In the genomic region with DNA sequence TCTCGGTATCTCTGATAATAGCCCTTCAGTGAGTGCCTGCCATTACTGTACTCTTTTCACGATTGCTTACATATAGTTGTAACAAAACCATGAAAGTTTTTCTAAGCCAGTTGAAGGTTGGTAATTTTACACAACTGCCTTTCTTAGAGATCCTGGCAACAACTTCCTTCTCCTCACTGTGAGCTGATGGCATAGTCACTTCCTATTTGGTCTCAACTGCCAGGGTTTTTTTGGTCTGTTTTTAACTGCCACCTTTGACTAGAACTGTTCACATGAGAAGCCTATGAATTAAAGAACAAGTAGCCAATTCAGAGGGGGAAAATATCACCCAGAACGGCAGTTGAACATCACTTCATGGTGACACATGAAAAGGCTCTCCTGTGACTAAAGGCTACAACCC, we compare ENCODE assay signal across 27 mouse cellular contexts. TPM values are rescaled to one million over a fixed set of nuclear protein-coding genes. Genes with fewer than 3 reads are reported as not detected.
DNase-seq lines count a peak whose midpoint lies in the region; ATAC-seq and TF ChIP-seq lines count a peak whose summit lies in the region.
"Had no signal": no experiment of that assay in that cellular context is flagged by ENCODE, and none has a peak within 500 bp of the region (broad histone marks: within the 10 kb centered on the region; RNA-seq: fewer than 3 reads in every experiment).

No protein-coding gene starts in this region.

- ATAC-seq in hematopoietic stem cell, adult 5-6 weeks (replicated peaks in 1 of 2; ENCODE audit: insufficient read depth in 1 of 2, low FRiP score in 2 of 2, low TSS enrichment in 1 of 2, low read depth in 1 of 2, poor library complexity in 2 of 2, severe bottlenecking in 2 of 2) = peak; percentile 57 to 79
- peak; percentile 61 for ATAC-seq in megakaryocyte progenitor cell, adult 5-6 weeks (replicated peaks; ENCODE audit: poor library complexity)
- ATAC-seq: forebrain, embryonic 15.5 days; midbrain, embryonic 13.5 days had no signal

- WGBS in thymus, adult 2 months = 6% methylated on average over 3 of the region's 3 CpGs

- no peaks in the 10 kb centered on the region for H3K27me3 ChIP-seq in thymus, adult 2 months (ENCODE audit: control insufficient read depth, insufficient read depth, low read length)
- H3K27me3 ChIP-seq: forebrain, embryonic 15.5 days; heart, embryonic 12.5 days had no signal

- peak; percentile 5 for DNase-seq in thymus, adult 2 months
- DNase-seq in thymus, postnatal 4 days = no peak
- DNase-seq in T-cell, adult 2 months (ENCODE audit: low spot score) = peak; percentile 7
- no peak for DNase-seq in right cerebral cortex, adult 2 months (ENCODE audit: low spot score in 2 of 2)
- no peak for DNase-seq in left cerebral cortex, adult 8-10 months (ENCODE audit: low spot score in 2 of 2)
- no peak for DNase-seq in layer of hippocampus, adult 8-10 months (ENCODE audit: low spot score in 2 of 2)
- DNase-seq: adrenal gland, adult 2 months; cerebellum, adult 11 months; cerebellum, adult 9-11 months; gastrocnemius, adult 2 months; gastrocnemius, postnatal 36 days; heart, adult 2 months; heart, postnatal 4 days; kidney, adult 8-10 months; layer of hippocampus, adult 9-11 months; lung, embryonic 14.5 days; lung, postnatal 14 days had no signal

- peak overlapping the region; percentile 100 for H3K27ac ChIP-seq in thymus, adult 2 months (ENCODE audit: control insufficient read depth, insufficient read depth, low read length)
- H3K27ac ChIP-seq: embryonic facial prominence, embryonic 13.5 days; forebrain, embryonic 10.5 days; forebrain, embryonic 15.5 days; gastrocnemius, adult 2 months; heart, adult 2 months; hindbrain, embryonic 15.5 days; kidney, postnatal 0 days; midbrain, embryonic 13.5 days; neural tube, embryonic 13.5 days had no signal

- H3K4me3 ChIP-seq in thymus, adult 2 months (ENCODE audit: control insufficient read depth, insufficient read depth, low read length) = no peak overlapping the region
- H3K4me3 ChIP-seq: embryonic facial prominence, embryonic 13.5 days; forebrain, embryonic 10.5 days; forebrain, embryonic 15.5 days; gastrocnemius, adult 2 months; heart, adult 2 months; heart, embryonic 12.5 days; hindbrain, embryonic 15.5 days; midbrain, embryonic 13.5 days; neural tube, embryonic 13.5 days had no signal

- no peak for TF ChIP-seq CTCF in thymus, adult 2 months (IDR thresholded peaks at IDR 0.05; ENCODE audit: borderline replicate concordance, control insufficient read depth, extremely low read depth, insufficient read depth, low read length, poor library complexity)

- H3K4me1 ChIP-seq in thymus, adult 2 months (replicated peaks; ENCODE audit: control insufficient read depth, insufficient read depth, low read length) = no peaks in the 10 kb centered on the region
- H3K4me1 ChIP-seq: embryonic facial prominence, embryonic 13.5 days; forebrain, embryonic 10.5 days; forebrain, embryonic 15.5 days; heart, embryonic 12.5 days; hindbrain, embryonic 15.5 days; midbrain, embryonic 13.5 days; neural tube, embryonic 13.5 days had no signal

- no peak for TF ChIP-seq POLR2A in thymus, adult 2 months (IDR thresholded peaks at IDR 0.05; ENCODE audit: control insufficient read depth, extremely low read depth, insufficient read depth, low read length, poor library complexity)

- H3K36me3 ChIP-seq in thymus, adult 2 months (ENCODE audit: control insufficient read depth, insufficient read depth, low read length) = no peaks in the 10 kb centered on the region
- H3K36me3 ChIP-seq: embryonic facial prominence, embryonic 13.5 days; forebrain, embryonic 10.5 days; forebrain, embryonic 15.5 days; heart, embryonic 12.5 days; hindbrain, embryonic 15.5 days; midbrain, embryonic 13.5 days; neural tube, embryonic 13.5 days had no signal

RNA-seq across cellular contexts. Expression of a gene that starts 5.3 kb away (rescaled TPM):
- 34.9 and 37.8 TPM in 2 replicates for polyA plus RNA-seq in thymus, adult 2 months (2012; rRNA removed)
- total RNA-seq in hematopoietic stem cell, adult 5-6 weeks (2017) = 184 and 206 TPM in 2 replicates
- total RNA-seq in megakaryocyte progenitor cell, adult 5-6 weeks (2015) = 251 and 266 TPM in 2 replicates
- 190 and 197 TPM in 2 replicates for total RNA-seq in megakaryocyte progenitor cell, adult 5-6 weeks (2017)
- 1 to 10 TPM; 6.9 to 8.6 (median 7.4) TPM for total RNA-seq in left cerebral cortex, adult 8-10 months (2022)
- total RNA-seq in layer of hippocampus, adult 8-10 months (2022) = 10 to 100 TPM in 1 of 4 experiments, 1 to 10 TPM in 3; 7.3 to 10.6 (median 8.1) TPM

Comparison
In these comparisons a context has a peak if more than half of its experiments do, and no peak if none do; other contexts are left out.
1. DNase-seq: peak in thymus, adult 2 months (single experiment) and T-cell, adult 2 months (single experiment); none in thymus, postnatal 4 days (single experiment), right cerebral cortex, adult 2 months (0 of 2), left cerebral cortex, adult 8-10 months (0 of 2) and layer of hippocampus, adult 8-10 months (0 of 2).
2. RNA of a gene that starts 5.3 kb away (total RNA-seq): 190 to 266 TPM in megakaryocyte progenitor cell, adult 5-6 weeks and 184 to 206 TPM in hematopoietic stem cell, adult 5-6 weeks; 7.3 to 10.6 TPM in layer of hippocampus, adult 8-10 months and 6.9 to 8.6 TPM in left cerebral cortex, adult 8-10 months; every median in the first group is over 10 times any median in the second.